Mouse (Mus musculus) Muller cell, postnatal 12 days (primary cell): ENCODE results near the gene Jazf1.

Source experiments
- DNase-seq: peaks from one replicate; pipeline ENCODE4 v3.0.0-alpha.2; 2015; ENCODE audit errors: inconsistent ontology term

Jazf1 gene

GRCm38 (mm10) chr6:52797252-52797800, 271.1 kb downstream of the Jazf1 start:
- DNase-seq, result no peak

DNA sequence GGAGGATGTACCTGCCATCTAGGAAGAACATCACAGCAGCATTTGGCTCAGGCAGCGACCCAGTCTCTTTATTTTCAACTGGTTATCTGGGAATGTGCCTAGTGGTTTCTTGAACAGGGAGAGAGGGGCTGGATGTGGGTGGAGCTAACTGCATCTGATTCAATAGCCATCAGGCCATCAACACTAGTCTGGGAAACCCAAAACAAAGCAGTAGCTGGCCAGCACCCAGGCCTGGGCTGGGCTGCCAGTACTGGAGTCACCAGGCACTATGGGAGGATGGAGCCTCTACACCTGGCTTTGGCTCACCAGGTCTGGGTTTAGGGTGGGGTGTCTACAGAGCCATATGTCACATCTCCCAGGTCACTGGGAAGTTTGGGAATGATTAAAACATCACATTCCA, 271.7 kb downstream of the Jazf1 start:
- DNase-seq, result peak; percentile 79

- peak; percentile 87 for DNase-seq
Observed at GRCm38 (mm10) chr6:52796035-52796598, 272.3 kb downstream of the Jazf1 start.

- DNase-seq, result peak; percentile 41
Observed at GRCm38 (mm10) chr6:52795029-52795841, 273.2 kb downstream of the Jazf1 start.

DNA sequence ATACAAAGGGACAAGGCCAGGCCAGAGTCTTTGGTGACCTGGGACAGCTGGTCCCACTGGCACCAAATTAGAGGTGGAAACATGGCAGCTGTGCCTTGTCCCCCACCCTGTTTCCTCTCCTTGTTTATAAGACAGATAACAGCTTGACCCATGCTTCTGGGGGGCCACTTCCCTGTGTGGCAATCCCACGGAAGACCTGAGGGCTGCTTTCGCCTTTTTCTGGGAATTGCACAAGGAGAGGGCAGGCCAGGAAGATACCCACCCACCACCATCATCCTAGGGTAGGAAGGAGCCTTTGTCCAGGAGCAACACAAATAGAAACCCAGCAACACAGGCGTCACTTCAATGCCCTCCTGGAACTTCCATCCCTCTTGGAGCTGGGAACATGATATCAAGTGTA, 276.0 kb downstream of the Jazf1 start:
- no peak for DNase-seq

DNA sequence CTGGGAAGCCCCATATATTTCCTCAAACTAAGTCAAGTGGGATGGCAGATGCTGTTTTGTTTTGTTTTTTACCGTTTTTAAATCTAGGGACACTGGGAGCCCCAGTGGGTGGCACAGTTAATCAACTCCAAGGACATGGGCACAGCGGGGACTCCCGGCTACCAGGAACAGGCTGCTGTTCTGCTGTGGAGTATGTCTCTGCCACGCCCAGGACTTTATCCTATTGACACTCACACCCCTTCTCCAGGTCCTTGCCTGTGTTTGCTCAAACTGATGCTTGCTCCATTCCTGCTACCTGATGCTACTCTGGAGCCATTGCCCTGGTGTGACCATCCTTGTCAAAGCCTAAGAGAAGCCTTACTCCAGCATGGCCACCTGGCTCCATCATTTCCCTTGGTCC, 277.6 kb downstream of the Jazf1 start:
- no peak for DNase-seq

- no peak for DNase-seq
Observed at GRCm38 (mm10) chr6:52790316-52790715, 278.1 kb downstream of the Jazf1 start.

- no peak for DNase-seq
Observed at GRCm38 (mm10) chr6:52779546-52779945, 288.9 kb downstream of the Jazf1 start.

- no peak for DNase-seq
Observed at GRCm38 (mm10) chr6:52778523-52778922, 289.9 kb downstream of the Jazf1 start.

DNA sequence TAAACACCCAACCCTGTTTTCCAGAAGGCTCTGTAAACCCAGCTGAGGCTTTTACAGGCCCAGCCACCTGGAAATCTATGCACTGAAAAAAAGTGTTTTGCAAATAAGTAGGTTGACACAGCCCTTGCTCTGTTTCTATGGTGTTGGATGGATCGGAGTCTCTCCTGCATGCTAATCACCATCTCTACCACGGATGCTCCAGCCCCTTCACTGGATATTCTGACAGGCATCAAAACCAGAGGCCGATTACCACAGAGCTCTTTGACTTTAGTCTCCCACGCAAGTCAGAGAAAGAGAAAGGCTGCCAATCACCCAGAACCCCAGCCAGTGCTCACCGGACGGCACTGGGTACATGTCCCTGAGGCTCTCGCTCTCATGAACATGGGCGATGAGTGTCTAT, 291.4 kb downstream of the Jazf1 start:
- DNase-seq, result no peak

GRCm38 (mm10) chr6:52775956-52776355, 292.5 kb downstream of the Jazf1 start:
- DNase-seq, result no peak

DNA sequence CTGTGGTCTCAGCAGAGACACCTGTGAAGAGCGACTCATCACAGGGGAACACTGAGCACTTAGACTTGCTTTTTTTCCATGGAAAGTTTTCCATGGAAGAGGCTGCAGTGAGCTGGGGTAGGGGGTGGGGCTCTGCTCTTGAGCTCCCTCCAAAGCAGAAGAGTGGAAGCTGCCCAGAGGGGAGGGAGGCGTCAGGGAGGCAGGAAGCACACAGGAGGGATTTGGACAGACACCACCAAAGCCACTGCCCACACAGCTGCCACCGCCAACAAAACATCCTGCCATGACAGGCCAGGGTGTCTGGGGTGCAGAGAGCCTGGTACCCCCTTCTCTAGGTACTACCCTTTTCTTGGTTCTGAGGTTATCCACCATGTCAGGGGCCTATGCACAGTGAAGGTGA, 293.1 kb downstream of the Jazf1 start:
- DNase-seq, result no peak

- DNase-seq, result no peak
Observed at GRCm38 (mm10) chr6:52773132-52773531, 295.3 kb downstream of the Jazf1 start.

GRCm38 (mm10) chr6:52770789-52771188, 297.6 kb downstream of the Jazf1 start:
- DNase-seq, result no peak

DNA sequence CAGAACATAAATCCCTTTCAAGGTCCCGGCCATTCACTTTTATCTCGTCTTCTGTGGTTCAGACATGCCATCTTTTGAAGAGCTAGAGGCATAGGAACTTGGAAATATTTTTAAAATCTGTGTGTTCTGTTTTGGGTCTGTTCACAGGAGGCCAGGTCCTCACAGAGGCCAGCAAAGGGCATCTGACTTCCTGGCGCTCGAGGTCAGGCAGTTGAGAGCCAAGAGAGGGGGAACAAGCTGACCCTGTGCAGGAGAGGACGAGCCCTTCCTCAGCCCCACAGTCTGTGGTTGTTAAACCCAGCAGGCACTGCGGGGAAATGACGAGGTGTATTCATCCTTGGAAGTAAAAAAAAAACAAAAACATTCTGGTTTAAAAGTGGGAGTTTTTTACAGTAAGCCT, 303.2 kb downstream of the Jazf1 start:
- no peak for DNase-seq

DNA sequence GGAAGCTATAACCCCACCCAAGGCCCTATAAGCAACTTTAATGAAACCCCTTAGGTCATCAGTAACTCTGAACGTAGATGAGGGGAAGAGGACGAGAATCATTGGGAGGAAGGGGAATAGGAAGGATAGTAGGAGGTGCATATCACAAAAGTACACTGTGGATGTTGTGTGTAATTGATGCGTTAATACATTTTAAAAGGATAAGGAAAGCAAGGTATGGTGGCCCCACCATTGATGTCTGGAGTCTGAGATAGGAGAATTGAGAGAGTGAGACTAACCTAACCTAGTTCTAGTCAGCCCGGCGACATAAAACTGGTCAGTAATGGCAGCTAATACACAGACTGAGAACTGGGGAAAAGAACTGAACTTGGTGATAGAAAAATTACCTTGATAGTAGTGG, 315.6 kb downstream of the Jazf1 start:
- no peak for DNase-seq

GRCm38 (mm10) chr6:52734630-52735029, 333.8 kb downstream of the Jazf1 start:
- DNase-seq, result no peak

GRCm38 (mm10) chr6:52730338-52730737, 338.1 kb downstream of the Jazf1 start:
- peak; percentile 12 for DNase-seq

GRCm38 (mm10) chr6:52724805-52725439, 343.5 kb downstream of the Jazf1 start:
- DNase-seq, result peak; percentile 27
